Mouse (Mus musculus) cerebellum, adult 11 months (tissue): Measurements from ENCODE around the gene Eif1b.

Experiments
- DNase-seq: peaks from one replicate; pipeline ENCODE4 v3.0.0; 2022

The Eif1b gene

DNA sequence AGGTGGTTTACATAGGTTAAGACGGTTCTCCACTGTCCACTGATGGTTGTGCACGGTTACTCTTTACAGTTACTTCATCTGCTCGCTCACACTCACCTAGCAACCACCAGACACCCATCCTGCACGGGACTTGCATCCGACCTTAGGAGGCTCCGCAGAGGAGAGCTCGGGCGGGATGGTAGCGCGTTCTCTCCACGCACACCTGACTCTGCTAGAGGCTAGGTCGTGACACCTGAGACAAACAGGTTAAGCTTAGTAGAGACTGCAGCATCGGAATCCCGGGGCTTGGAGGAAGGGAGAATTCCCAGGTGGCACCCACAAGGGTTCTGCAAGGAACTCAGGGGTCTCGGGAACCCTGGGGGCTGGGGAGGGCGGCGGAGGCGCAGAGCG, at the start of gene Eif1b:
Gene Eif1b (plus strand): TSS at position 223 of the 390 bp plus-strand sequence.
- no peak for DNase-seq

DNA sequence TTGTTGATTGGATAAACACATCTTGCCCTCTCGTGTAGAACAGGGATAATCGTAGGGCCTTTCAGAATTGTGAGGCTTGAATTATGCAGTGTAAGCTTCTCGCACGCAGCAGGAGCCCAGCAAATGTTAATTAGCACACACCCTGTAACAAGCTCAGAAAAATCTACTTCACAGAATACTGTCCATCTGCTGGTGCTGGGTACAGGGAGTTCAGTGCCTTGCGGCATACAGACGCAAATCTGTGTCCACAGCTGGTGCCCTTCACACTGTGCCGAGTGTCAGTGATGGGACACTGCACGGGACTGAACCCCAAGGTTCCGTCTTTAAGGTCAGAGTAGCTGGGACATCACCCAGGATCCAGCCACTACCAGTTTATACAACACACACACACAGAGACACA, 47.4 kb upstream of the Eif1b start:
- no peak for DNase-seq

DNA sequence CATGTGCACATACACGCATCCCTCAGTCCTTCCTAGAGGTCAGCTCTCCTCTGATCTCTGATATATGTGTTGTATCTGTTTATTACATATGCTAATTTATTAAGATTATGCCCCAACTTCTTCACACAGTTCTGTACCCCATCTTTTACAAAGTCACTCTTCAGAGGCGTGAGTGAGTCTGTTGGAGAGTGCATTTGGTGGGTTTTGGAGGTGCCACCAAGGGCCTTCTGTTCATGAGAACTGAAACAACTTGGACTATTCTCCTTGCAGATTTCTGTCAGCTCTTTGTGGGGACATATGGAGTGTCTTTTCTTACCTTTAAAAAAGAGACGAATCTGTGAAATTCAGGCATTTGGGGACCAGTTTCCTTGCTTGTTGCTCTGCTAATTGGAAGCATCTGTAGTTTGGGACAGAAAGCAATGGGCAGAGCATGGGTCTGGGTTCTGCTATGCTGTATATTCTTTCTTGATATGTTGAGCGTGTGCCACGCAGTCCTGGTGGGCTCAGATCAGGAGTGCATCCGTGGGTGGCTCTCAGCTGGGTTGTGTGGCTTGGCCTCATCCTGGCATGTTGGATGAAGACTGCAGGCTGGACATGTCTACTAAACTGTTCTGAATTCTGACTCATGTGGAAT, 42.2 kb upstream of the Eif1b start:
- no peak for DNase-seq

DNA sequence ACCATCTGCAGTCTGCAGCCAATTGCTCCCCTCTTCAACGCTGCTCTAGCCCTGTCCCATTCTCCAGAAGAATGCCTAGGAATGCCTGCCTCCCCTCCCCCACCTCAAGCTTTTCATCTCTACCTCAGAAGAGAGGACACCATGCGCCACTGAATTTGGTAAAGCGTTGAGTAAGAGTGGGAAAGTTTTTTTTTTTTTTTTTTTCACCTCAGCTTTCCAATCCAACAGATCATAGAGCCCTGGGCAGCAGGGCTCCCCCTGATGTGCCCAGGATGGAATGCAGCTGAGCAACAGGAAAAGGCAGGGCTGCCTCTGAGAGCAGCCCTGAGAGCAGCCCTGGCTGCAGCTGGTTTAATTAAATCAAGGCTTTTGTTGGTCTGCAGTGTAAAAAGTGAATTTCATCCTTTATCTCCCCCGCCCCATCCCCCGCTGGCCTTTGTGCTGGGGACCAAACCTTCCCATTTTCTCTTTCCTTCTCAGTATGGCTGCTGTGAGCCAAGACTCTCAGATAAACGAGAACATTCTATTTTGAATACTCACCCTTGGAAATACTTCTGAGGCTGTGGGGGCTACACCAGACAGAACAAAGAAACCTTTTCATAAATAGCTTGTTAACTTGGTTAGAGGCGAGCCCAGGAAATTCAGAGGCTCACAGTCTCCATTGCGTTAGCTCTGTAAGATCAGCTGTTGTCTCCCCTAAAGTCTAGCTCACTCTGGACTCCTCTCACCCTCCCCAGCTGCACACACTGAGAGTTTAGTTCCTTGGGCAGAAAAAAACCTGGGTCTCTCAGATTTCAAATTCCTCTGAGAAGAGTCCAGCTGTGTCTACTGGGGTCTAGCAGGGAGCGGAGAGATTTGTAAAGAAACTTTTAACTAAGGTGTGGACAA, 36.0 kb upstream of the Eif1b start:
- no peak for DNase-seq

DNA sequence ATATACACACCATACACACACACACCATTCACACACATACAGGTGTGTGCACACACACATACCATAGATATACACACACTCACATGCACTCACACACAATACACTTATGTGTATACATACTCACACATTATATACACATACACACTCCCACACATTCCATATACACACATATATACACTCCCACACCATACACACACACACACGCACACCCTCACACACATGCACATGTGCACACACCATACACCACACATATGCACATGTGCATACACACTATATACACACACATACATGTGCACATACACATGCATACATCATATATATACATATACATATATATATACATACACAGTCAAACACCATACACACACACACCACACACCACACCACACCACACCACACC, 21.6 kb upstream of the Eif1b start:
- no peak for DNase-seq

DNA sequence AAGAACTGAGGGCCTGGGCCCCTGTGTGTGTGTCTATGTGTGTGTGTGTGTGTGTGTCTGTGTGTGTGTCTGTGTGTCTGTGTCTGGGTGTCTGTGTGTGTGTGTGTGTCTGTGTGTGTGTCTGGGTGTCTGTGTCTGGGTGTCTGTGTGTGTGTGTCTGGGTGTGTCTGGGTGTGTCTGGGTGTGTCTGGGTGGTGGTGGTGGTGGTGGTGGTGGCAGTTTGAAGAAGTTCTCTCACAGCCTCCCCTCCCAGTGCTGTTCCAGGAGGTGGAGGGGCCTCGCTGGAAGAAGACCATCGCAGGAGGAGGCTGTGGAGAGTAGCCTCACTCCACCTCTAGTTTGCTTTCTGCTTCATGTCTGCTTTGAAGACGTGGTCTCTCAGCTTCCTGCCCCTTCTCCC, 10.4 kb upstream of the Eif1b start:
- DNase-seq: no peak

DNA sequence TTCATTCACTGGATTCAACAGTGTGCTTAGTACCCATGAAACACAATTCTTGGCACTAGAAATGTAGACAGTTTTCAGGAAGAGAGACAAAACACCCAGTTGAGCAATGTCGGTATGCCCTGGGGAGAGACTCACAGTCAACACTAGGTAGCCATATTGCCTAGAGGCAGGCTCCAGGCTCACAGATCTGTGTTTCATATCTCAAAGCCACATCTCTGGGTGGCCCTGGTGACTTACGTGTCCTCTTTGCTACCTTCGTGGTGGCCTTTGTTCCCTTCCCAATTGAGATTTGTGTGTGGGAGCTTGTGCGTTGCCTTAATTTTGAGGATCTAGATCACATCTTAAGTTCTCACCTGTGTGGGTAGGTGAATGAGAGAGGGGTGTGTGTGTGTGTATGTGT, 9.7 kb upstream of the Eif1b start:
- DNase-seq: no peak

DNA sequence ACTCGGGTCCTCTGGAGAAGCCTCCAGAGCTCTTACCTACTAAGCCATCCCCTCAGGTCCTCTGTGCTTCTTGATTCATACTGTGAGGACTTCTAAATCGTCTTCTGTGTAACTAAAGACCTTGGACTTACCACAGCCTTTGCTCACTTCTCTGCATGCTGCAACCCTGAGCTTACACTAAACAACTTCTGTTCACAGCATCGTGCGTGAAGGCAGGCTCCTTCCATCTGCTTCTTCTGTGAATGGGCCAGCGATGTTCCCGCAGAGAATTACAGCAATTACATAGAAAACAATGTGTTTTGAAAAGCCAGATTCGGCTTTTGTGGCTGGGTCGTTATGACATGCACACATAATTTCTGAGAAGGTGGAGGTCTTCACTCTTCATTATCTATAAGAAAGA, 8.9 kb upstream of the Eif1b start:
- no peak for DNase-seq

DNA sequence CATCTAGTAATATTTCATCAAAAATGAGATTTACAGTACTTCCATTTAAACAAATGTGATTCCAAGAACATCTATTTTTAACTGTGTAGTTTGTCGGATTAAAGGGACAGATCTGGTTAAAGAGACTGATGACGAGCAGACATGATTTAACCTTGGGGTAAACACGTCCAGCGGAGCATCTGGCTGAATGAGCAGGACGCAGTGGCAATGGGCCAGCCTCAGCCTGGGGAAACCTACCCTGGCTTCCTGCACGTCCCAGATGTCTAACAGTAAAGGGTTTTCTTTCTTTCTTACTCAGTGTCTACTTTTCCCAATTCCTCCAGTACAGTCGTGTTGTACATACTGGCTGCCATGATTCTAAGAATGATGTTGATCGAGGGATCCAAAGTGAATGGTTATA, 5.0 kb upstream of the Eif1b start:
- no peak for DNase-seq

DNA sequence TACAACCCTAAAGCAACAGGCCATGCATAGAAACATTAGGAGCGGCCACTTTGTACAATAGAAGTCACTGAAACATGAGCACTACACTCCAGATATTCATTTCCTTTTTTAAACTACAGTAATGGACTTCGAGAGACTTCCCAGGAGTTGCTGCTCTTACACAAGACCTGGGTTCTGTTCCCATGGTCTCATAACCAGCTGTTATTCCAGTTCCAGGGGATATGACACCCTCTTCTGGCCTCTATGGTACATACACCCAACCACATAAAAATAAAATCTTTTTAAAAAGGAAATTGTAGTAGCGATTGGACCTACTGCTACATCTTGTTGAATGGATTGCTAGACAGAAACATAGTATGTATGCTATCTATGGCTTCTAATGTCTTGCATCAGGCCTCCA, 523 bp upstream of the Eif1b start:
- DNase-seq: no peak

DNA sequence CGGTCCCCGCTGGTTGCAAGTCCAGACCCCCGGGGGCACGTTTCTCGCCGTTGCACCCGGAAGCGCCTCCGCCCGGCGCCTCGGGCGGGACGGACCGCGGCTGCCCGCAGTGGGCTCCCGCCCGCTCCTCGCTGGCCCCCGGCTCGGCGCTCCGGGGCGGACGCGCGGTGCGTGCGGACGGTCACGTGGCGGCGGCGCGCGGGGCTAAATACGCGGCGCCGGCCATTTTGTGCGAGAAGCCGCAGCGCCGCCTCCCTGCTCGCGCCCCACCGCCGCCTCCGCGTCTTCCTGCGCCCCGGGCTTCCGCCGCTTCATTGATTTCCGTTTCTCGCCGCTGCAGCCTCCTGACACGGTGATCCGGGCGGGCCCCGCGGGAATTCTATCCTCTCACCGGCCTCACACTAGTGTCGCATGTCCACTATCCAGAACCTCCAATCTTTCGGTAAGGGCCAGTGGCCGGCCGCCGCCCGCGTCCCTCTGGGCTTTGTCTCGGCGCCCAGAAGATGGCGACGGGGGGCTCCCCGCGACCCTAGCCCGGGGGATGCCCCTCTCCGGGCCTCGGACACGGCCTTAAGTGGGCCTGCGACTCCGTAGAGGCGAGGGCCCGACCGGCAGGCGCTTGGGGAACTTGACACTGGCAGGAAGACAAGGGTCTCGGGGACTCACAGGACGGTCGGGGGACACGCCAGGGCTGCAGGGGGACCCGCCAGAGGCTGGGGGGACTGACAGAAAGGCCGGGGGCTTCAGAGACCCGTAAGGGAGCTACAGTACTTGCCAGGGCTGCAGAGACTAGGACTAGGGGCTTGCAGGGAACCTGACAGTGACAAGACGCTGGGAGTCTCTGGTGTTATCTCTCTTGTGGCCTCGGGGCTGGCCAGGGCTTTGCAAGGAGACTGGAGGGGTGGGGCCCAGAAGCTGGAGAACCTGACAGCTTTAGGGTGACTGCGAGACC, 644 bp downstream of the Eif1b start:
- DNase-seq: peak; percentile 82

DNA sequence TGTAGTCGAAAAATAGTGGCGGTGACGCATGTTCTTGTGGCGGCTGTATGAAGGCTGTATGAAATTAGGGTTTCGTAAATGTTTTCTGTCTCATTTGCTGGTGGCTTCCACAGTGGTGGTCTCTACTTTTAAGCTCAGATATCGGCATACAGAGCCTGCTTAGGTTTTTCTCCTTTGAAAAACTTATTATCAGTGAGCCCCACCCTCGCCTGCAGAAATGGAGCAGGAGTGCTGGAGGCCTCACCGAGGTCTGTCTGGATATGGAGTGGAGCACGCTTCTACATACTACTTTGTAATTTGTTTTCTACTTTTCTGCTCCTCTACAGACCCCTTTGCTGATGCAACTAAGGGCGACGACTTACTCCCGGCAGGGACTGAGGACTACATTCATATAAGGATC, 1.7 kb downstream of the Eif1b start:
- no peak for DNase-seq

DNA sequence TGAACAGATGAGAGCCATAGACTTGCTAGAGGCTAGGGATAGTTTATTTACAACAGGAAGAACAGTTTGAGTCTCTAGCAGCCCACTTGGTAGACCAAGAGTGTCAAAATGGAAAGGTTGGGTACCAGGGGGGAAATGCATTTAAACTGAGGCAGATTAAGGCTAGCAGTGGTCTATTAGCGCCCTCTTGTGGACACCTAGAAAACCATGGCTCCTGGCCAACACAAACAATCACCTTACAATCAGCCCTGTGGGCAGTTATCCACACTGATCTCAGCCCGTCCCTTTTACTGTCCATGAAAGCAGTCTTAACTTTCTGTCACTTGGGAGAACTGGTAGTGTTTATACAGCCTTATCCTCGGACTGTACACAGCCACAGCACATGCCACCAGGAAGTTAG, 4.7 kb downstream of the Eif1b start:
- DNase-seq: peak; percentile 69

DNA sequence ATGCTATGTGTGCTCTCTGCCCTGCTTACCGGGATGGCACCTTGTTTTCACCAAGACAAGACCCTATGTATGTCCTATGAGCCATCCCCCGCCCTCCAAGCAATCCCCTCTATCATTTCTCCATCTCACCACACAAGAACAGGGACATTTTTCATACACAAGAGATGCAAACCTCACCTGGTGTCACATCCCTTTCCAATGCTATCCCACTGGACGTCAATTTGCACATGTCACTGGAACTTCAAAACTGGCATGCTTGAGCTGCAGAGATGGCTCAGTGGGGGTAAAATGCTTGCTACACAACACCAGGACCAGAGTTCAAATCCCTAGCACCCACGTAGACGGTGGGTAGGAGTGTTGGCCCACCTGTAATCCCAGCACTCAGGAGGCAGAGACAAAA, 6.0 kb downstream of the Eif1b start:
- DNase-seq: no peak

DNA sequence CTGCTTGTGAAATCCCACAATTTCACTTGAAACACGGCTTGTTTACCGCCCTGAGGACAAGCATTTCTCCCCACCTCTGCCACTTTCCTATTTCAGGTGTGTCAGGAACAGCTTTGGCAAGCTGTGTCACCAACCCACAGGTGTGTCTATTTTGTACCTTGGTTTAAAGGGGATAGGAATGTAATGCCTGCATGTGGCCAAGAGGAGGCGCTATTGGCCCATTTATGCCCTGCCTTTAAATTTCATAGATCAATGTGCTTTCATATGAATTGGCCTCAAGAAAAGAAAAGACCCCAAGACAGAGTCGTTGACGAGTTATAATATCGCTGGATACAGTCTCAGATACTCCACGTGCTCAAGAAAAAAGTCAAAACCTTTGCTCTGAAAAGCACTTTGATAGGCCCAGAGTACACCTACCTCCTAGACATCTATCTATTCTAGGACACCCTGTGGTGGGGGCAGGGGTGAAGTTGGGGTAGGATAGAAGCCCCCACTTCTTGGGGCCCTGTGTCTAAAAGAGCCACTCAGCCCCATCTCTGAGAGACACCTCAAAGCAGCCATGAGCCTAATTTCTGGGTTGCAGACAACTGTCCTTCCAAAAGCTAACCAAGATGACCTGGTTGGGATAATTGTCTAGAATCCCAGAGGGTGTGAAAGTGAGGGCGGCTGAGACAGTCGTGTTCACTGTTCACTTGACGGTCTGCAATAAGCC, 9.3 kb downstream of the Eif1b start:
- DNase-seq: no peak

DNA sequence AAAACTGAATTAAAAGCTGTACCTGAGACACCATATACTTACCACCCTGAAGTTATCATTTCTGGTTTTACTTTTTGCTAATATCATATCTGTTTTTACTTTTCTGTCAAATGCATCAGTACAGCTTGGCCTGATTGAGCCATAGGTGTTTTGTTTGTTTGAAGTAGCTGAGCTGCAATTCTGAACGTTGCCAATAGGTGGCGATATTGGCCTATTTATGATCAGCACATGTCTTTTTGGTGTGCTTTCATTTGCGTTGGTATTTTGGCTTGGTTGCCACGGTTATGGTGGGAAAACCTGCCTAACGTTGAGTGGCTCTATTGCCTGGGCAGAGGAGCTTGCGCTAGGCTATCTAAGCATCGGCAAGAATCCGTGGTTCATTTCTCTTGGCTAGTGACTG, 10.0 kb downstream of the Eif1b start:
- DNase-seq: peak; percentile 66

DNA sequence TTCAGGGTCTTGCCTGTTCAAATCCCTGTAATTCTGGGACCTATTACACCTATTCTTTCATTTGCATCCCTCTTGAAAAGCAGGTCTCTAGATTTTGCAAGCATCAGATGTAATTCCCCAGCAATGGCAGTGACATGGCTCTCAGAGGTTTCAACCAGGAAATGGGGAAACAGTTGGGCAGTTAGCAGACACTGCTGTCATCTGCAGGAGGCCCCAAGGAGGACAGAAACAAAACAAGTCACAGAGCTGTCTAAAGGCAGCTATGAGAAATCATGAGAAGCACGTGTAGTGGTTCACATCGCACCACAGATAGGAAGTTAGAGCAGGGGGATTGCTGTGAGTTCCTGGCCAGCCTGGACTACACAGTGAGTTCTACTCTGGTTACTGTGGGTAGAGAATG, 12.4 kb downstream of the Eif1b start:
- no peak for DNase-seq

DNA sequence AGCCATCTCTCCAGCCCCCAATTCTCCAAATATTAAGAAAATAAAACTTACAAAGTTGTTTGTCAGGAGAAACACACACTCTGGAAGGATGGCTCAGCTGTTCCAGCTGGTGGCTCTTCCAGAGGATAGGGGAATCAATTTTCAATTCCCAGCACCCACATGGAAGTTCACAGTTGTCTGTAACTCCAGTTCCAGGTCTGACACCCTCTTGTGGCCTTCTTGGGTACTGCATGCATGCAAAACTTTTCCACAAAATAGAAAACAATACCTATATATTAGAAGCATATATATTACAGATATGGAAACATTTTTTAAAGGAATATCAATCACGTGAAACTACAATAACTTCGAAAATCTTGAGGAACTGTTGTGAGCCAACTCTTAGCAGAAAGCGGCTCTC, 19.7 kb downstream of the Eif1b start:
- no peak for DNase-seq

DNA sequence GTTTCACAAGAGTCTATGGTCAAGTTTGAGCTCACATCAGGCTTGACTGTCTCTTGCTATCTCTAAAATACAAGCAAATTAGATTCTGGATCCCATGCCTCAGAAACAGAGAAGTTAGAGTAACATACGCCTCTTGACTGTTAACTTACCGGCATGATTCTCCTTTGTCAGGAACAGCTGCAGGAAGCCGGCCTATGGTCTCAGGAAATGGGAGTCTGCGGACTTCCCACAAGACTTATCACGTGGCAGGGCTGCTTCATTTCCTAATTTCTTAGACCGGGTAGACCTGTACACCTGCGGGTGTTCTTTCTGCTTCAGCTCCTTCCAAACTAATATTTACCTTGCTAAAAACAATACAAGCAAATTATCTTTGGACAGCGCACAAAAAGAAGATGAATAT, 24.7 kb downstream of the Eif1b start:
- no peak for DNase-seq

DNA sequence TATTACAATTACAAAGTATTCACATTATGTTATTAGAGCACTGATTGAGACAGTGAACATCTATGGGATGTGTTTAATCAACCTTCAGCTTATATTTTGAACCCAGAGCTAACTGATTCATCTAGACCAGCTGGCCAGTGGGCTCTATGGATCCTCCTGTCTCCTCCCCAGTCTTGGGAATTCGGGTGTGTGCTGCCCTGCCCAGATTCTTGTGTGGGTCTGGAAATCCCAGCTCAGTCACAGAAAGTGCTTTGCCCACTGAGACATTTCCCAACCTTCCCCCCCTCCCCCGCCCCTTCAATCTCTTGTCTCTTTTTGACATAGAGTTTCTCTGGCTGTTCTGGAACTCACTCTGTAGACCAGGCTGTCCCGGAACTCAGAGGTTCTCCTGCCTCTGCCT, 26.9 kb downstream of the Eif1b start:
- DNase-seq: no peak

DNA sequence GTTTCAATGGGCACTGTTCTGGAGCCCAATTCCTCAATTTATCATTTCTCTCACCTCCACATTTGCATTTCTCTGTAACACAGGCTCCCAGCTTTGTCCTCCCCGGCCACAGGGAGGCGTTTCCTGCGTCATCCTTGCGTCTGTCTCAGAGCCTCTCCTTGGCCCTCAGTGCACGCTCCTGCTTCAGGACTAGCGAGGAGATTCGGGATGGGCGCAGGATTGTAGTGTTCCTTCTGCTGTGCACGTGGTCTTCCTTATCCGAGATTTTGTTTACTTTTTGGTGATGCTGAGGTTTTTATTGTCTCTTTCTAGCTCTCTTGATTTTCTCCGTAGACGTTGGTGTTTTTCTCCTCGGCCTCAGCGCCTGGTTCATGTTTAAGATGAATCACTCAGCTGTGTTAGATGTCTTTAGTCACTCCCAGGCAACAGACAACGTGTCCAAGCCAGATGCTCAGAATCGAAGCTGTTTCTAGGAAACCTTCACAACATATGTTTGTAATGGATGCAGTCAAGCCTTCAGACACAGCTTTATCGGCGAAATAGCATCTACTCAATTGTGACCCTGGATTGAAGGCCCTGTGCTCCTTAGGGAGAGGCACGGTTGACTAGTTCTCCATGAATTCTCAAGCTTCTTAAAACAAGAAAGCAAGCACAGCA, 27.6 kb downstream of the Eif1b start:
- DNase-seq: no peak

DNA sequence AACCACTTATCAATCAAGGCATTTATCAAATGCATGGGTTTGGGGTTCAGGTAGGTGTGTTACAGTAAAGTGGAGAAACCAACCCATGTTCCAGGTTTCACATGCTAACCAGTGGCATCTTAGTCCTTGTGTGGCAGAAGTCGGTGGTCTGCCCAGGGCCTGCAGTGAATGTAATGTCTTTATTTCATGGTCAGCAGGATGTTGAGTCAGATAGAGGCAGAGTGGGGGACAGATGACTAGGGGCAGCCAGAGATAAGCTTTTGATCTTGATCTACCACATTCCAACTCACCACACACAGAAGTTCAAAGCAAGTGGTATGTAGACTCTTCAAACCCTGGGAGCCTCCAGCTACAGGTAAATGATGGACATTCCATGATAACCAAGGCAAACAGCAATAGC, 29.1 kb downstream of the Eif1b start:
- no peak for DNase-seq
